Mouse (Mus musculus) hindbrain, postnatal 0 days (tissue): ENCODE results near the gene Ghr. TPM values are rescaled to one million over a fixed set of nuclear protein-coding genes. Genes with fewer than 3 reads are reported as not detected.

Source experiments
- ATAC-seq: fragments of 200-750 bp; cut with Nextera tagmentation; 2 replicates; pipeline ENCODE4 v1.8.0; 2017; ENCODE audit warnings: mild to moderate bottlenecking, moderate TSS enrichment, moderate library complexity
- DNase-seq: peaks from one replicate; pipeline ENCODE4 v3.0.0-alpha.2; 2015; ENCODE audit warnings: low spot score
- H3K27ac ChIP-seq: fragments of 300-500 bp; sonication (generic); 2 replicates; pipeline ENCODE4 v1.5.1; 2014; ENCODE audit warnings: mild to moderate bottlenecking
- H3K27me3 ChIP-seq: fragments of 300-500 bp; sonication (generic); 2 replicates; pipeline ENCODE4 v1.6.1; 2014; ENCODE audit warnings: low read length, mixed read lengths; ENCODE audit not compliant: insufficient read depth
- H3K36me3 ChIP-seq: fragments of 300-500 bp; sonication (generic); 2 replicates; pipeline ENCODE4 v1.6.1; 2014; ENCODE audit warnings: low read length, mixed read lengths; ENCODE audit not compliant: insufficient read depth
- H3K4me1 ChIP-seq: fragments of 300-500 bp; sonication (generic); 2 replicates; pipeline ENCODE4 v1.6.1; 2014; ENCODE audit warnings: antibody characterized with exemption, low read length, mixed read lengths; ENCODE audit not compliant: insufficient read depth
- H3K4me2 ChIP-seq: fragments of 300-500 bp; sonication (generic); 2 replicates; pipeline ENCODE4 v1.6.1; 2014; ENCODE audit warnings: low read depth, mild to moderate bottlenecking, low read length, moderate library complexity, mixed read lengths
- H3K4me3 ChIP-seq: fragments of 300-500 bp; sonication (generic); 2 replicates; pipeline ENCODE4 v1.5.1; 2014; ENCODE audit warnings: low read length
- H3K9ac ChIP-seq: fragments of 300-500 bp; sonication (generic); replicated peaks from 2 replicates; pipeline ENCODE4 v1.6.1; 2014; ENCODE audit warnings: mild to moderate bottlenecking, low read length, moderate library complexity, mixed read lengths
- H3K9me3 ChIP-seq: fragments of 300-500 bp; sonication (generic); 2 replicates; pipeline ENCODE4 v1.6.1; 2016; ENCODE audit warnings: low read length, mixed read lengths
- CTCF ChIP-seq: IDR thresholded peaks from 2 replicates; pipeline ENCODE4 v1.5.1; 2016; ENCODE audit warnings: antibody characterized with exemption, control low read depth, low read depth
- WGBS: fragments of 180-500 bp; shearing (Covaris S2); extraction: QIAGEN DNeasy Blood & Tissue Kit; methylation state at CpG from one replicate; pipeline ENCODE4 v1.1.7; 2014; 5-methylcytosine and 5-hydroxymethylcytosine counted together
- polyA plus RNA-seq: library from polyadenylated mRNA; unstranded; fragments of >200 nt; fragmentation: Nextera tagmentation; extraction: Ambion mirVana; gene quantifications from 2 replicates; pipeline ENCODE4 v1.2.1, GENCODE M21; 2015
- total RNA-seq: library from RNA; depleted of rRNA; stranded (reverse); fragments of >200 nt; gene quantifications from 2 replicates; pipeline ENCODE4 v1.2.3, GENCODE M21; 2014; rRNA removed

Ghr gene
- total RNA-seq = 9.7 and 10.5 TPM in 2 replicates
- polyA plus RNA-seq = 13.1 and 15.8 TPM in 2 replicates

GRCm38 (mm10) chr15:3582807-3583636 is at the start of gene Ghr:
TSS of gene Ghr (minus strand) at chr15:3583492.
- Histone ChIP-seq H3K4me2 (peak within 1 kb of the TSS; percentile 88), H3K9ac (peak within 1 kb of the TSS; percentile 71), H3K27ac (peak within 1 kb of the TSS; percentile 79), H3K4me1 (no peaks in the 10 kb centered on the region), H3K27me3 (no peaks in the 10 kb centered on the region), H3K4me3 (peak within 1 kb of the TSS; percentile 81), H3K36me3 (no peaks in the 10 kb centered on the region), H3K9me3 (no peaks in the 10 kb centered on the region)
- TF ChIP-seq CTCF = peak; percentile 85
- 1% methylated on average over 39 of the region's 52 CpGs for WGBS
- ATAC-seq (peak; percentile 95), DNase-seq (peak; percentile 92)

- no peak for TF ChIP-seq CTCF
- DNase-seq = no peak
- no peak overlapping the region for H3K4me2 ChIP-seq
- no peak overlapping the region for H3K4me3 ChIP-seq
- no peaks in the 10 kb centered on the region for H3K27me3 ChIP-seq
- H3K9ac ChIP-seq = no peak overlapping the region
- no peaks in the 10 kb centered on the region for H3K36me3 ChIP-seq
- no peaks in the 10 kb centered on the region for H3K4me1 ChIP-seq
- H3K9me3 ChIP-seq = no peaks in the 10 kb centered on the region
- no peak overlapping the region for H3K27ac ChIP-seq
- ATAC-seq = no peak
Observed at GRCm38 (mm10) chr15:3622746-3623145, 39.5 kb upstream of the Ghr start.

- no peak for TF ChIP-seq CTCF
- H3K9me3 ChIP-seq = no peaks in the 10 kb centered on the region
- H3K27me3 ChIP-seq = no peaks in the 10 kb centered on the region
- no peak overlapping the region for H3K4me2 ChIP-seq
- DNase-seq = no peak
- no peak overlapping the region for H3K27ac ChIP-seq
- no peak for ATAC-seq
- H3K4me3 ChIP-seq = no peak overlapping the region
- 80% methylated on average over 3 of the region's 3 CpGs for WGBS
- no peak overlapping the region for H3K9ac ChIP-seq
- no peaks in the 10 kb centered on the region for H3K36me3 ChIP-seq
- H3K4me1 ChIP-seq = no peaks in the 10 kb centered on the region
Observed at GRCm38 (mm10) chr15:3620368-3620767, 37.1 kb upstream of the Ghr start.

GRCm38 (mm10) chr15:3618311-3618710 is 35.0 kb upstream of the Ghr start:
- 94% methylated on average over 3 of the region's 3 CpGs for WGBS
- no peak overlapping the region for H3K4me3 ChIP-seq
- no peaks in the 10 kb centered on the region for H3K9me3 ChIP-seq
- DNase-seq (no peak), ATAC-seq (no peak)
- H3K4me2 ChIP-seq = no peak overlapping the region
- TF ChIP-seq CTCF = no peak
- no peak overlapping the region for H3K27ac ChIP-seq
- no peaks in the 10 kb centered on the region for H3K27me3 ChIP-seq
- no peaks in the 10 kb centered on the region for H3K4me1 ChIP-seq
- H3K36me3 ChIP-seq = no peaks in the 10 kb centered on the region
- H3K9ac ChIP-seq = no peak overlapping the region

GRCm38 (mm10) chr15:3611961-3612360 is 28.7 kb upstream of the Ghr start:
- no peak for ATAC-seq
- H3K9me3 ChIP-seq = no peaks in the 10 kb centered on the region
- no peak overlapping the region for H3K4me2 ChIP-seq
- no peak overlapping the region for H3K27ac ChIP-seq
- TF ChIP-seq CTCF = no peak
- H3K4me1 ChIP-seq = no peaks in the 10 kb centered on the region
- no peaks in the 10 kb centered on the region for H3K27me3 ChIP-seq
- no peak overlapping the region for H3K9ac ChIP-seq
- no peak overlapping the region for H3K4me3 ChIP-seq
- no peaks in the 10 kb centered on the region for H3K36me3 ChIP-seq
- DNase-seq = no peak

DNA sequence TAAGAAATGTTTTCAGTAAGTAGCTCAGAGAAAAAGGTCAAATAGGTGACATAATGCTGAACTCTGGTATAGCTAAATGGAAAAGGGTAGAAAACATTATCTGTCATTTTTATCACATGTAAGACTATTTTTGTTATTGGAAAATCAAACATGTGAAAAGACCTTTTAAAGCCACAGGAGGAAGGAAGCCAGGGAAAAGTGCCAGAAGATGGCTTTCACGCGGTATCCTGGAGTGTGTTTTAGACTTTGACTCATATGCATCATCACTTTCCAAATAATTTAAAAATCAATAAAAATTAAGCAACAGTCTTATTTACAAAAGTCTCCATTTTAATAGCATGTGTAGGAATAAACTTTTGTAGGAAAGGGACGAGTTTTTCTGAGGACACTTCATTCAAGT is 24.7 kb upstream of the Ghr start:
- ATAC-seq (no peak), DNase-seq (no peak)
- no peak overlapping the region for H3K27ac ChIP-seq
- 77% methylated on average over 3 of the region's 3 CpGs for WGBS
- no peak overlapping the region for H3K4me3 ChIP-seq
- H3K4me2 ChIP-seq = no peak overlapping the region
- no peaks in the 10 kb centered on the region for H3K36me3 ChIP-seq
- H3K27me3 ChIP-seq = no peaks in the 10 kb centered on the region
- no peaks in the 10 kb centered on the region for H3K9me3 ChIP-seq
- no peaks in the 10 kb centered on the region for H3K4me1 ChIP-seq
- TF ChIP-seq CTCF = no peak
- H3K9ac ChIP-seq = no peak overlapping the region

DNA sequence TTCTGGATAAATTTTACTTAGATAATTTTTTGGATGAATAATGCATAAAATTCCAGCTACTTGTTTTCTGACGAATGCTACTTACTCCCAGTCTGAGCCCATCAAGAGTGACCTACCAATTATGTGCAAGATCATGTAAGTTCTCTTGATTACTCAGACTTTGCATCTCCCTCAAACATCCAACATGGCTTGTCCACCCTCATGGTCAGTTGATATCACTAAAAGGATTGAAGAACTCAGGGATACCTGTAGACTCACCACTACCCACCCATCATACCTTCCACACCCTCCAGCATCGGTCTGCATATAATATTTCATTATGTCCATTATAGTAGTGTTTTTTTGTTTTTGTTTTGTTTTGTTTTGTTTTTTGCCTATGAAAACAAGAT is 18.8 kb upstream of the Ghr start:
- 93% methylated on average over 2 of the region's 2 CpGs for WGBS

More for the DNA sequence above, 18.8 kb upstream of the Ghr start:
- TF ChIP-seq CTCF = no peak
- Histone ChIP-seq H3K27me3 (no peaks in the 10 kb centered on the region), H3K4me1 (no peaks in the 10 kb centered on the region), H3K9me3 (no peaks in the 10 kb centered on the region), H3K4me2 (no peak overlapping the region), H3K4me3 (no peak overlapping the region), H3K27ac (no peak overlapping the region), H3K9ac (no peak overlapping the region), H3K36me3 (no peaks in the 10 kb centered on the region)
- DNase-seq (no peak), ATAC-seq (no peak)
